In the genomic region with DNA sequence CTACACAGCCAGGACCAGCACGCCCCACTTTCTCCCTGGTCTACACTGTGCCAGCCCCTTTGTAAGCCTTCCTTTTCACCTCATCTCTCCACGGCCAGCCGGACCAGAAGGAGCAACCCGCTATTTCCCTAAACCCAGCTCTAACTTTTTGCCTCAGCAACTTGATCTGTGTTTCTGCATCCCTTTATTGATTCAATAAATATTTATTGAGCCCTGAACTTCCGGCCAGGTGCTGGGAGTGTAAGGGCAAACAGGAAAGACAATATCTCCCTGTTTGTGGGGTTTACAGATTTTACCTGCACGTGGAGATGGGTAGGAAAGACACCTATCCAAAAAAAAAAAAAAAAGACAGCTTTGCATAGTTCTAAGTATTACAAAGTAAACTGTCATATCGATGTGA, we compare ENCODE assay signal across 25 mouse cellular contexts. TPM values are rescaled to one million over a fixed set of nuclear protein-coding genes. Genes with fewer than 3 reads are reported as not detected.
DNase-seq lines count a peak whose midpoint lies in the region; ATAC-seq and TF ChIP-seq lines count a peak whose summit lies in the region.
"Had no signal": no experiment of that assay in that cellular context is flagged by ENCODE, and none has a peak within 500 bp of the region (broad histone marks: within the 10 kb centered on the region; RNA-seq: fewer than 3 reads in every experiment).

No protein-coding gene starts in this region.

- H3K36me3 ChIP-seq in embryonic facial prominence, embryonic 13.5 days = no peaks in the 10 kb centered on the region
- no peaks in the 10 kb centered on the region for H3K36me3 ChIP-seq in embryonic facial prominence, embryonic 10.5 days (replicated peaks)
- H3K36me3 ChIP-seq in limb, embryonic 13.5 days = no peaks in the 10 kb centered on the region
- no peaks in the 10 kb centered on the region for H3K36me3 ChIP-seq in liver, postnatal 0 days (replicated peaks; ENCODE audit: insufficient read depth, low read length)
- H3K36me3 ChIP-seq: heart, embryonic 12.5 days; limb, embryonic 15.5 days; midbrain, embryonic 15.5 days; neural tube, embryonic 13.5 days had no signal

- H3K9ac ChIP-seq in embryonic facial prominence, embryonic 13.5 days = peak overlapping the region; percentile 54; the same call in 1 of the 2 replicates
- H3K9ac ChIP-seq in limb, embryonic 13.5 days = no peak overlapping the region
- no peak overlapping the region for H3K9ac ChIP-seq in liver, postnatal 0 days (replicated peaks)
- H3K9ac ChIP-seq: hindbrain, embryonic 14.5 days; limb, embryonic 15.5 days; midbrain, embryonic 15.5 days had no signal

- WGBS in embryonic facial prominence, embryonic 13.5 days = 66% methylated on average over 7 of the region's 7 CpGs
- 66% methylated on average over 7 of the region's 7 CpGs for WGBS in embryonic facial prominence, embryonic 10.5 days
- 35% methylated on average over 7 of the region's 7 CpGs for WGBS in limb, embryonic 13.5 days
- 60% methylated on average over 7 of the region's 7 CpGs for WGBS in liver, postnatal 0 days (ENCODE audit: insufficient replicate concordance)

- TF ChIP-seq CTCF in layer of hippocampus, adult 2 months (conservative IDR thresholded peaks at IDR 0.05) = no peak
- no peak for TF ChIP-seq CTCF in liver, postnatal 0 days (IDR thresholded peaks at IDR 0.05; ENCODE audit: low read depth)

- peaks cover 20% of the 10 kb centered on the region for H3K4me1 ChIP-seq in embryonic facial prominence, embryonic 13.5 days
- peaks cover 52% of the 10 kb centered on the region for H3K4me1 ChIP-seq in embryonic facial prominence, embryonic 10.5 days
- peaks cover 49% of the 10 kb centered on the region for H3K4me1 ChIP-seq in limb, embryonic 13.5 days
- H3K4me1 ChIP-seq in liver, postnatal 0 days (ENCODE audit: insufficient read depth) = peaks cover 19% of the 10 kb centered on the region; the same call in 1 of the 2 replicates

- H3K4me2 ChIP-seq in embryonic facial prominence, embryonic 13.5 days = no peak overlapping the region
- H3K4me2 ChIP-seq in limb, embryonic 13.5 days (replicated peaks) = peak overlapping the region; percentile 34; the same call in 1 of the 2 replicates
- peak overlapping the region; percentile 38 for H3K4me2 ChIP-seq in liver, postnatal 0 days (ENCODE audit: low read depth, low read length)
- H3K4me2 ChIP-seq: hindbrain, embryonic 14.5 days; limb, embryonic 15.5 days had no signal

- no peaks in the 10 kb centered on the region for H3K9me3 ChIP-seq in embryonic facial prominence, embryonic 13.5 days
- H3K9me3 ChIP-seq in embryonic facial prominence, embryonic 10.5 days = no peaks in the 10 kb centered on the region
- no peaks in the 10 kb centered on the region for H3K9me3 ChIP-seq in limb, embryonic 13.5 days
- no peaks in the 10 kb centered on the region for H3K9me3 ChIP-seq in liver, postnatal 0 days (ENCODE audit: low read length)
- H3K9me3 ChIP-seq: forebrain, embryonic 13.5 days; heart, embryonic 12.5 days; limb, embryonic 15.5 days; midbrain, embryonic 15.5 days; neural tube, embryonic 13.5 days had no signal

- ATAC-seq in embryonic facial prominence, embryonic 13.5 days (ENCODE audit: insufficient number of reproducible peaks, insufficient read depth, low FRiP score, low TSS enrichment, low read depth) = no peak
- no peak for ATAC-seq in limb, embryonic 13.5 days (ENCODE audit: low FRiP score, low read depth)
- ATAC-seq in liver, postnatal 0 days = peak; percentile 61
- ATAC-seq: forebrain, embryonic 13.5 days; intestine, postnatal 0 days; midbrain, embryonic 15.5 days had no signal

- no peak overlapping the region for H3K4me3 ChIP-seq in embryonic facial prominence, embryonic 13.5 days
- no peak overlapping the region for H3K4me3 ChIP-seq in embryonic facial prominence, embryonic 10.5 days
- no peak overlapping the region for H3K4me3 ChIP-seq in layer of hippocampus, adult 2 months
- H3K4me3 ChIP-seq in limb, embryonic 13.5 days = no peak overlapping the region
- no peak overlapping the region for H3K4me3 ChIP-seq in liver, postnatal 0 days (ENCODE audit: low read depth, low read length)
- H3K4me3 ChIP-seq: forebrain, embryonic 13.5 days; left cerebral cortex, adult 2 months; limb, embryonic 15.5 days; midbrain, embryonic 15.5 days had no signal

- DNase-seq in embryonic facial prominence, embryonic 10.5 days (ENCODE audit: low spot score) = no peak
- no peak for DNase-seq in layer of hippocampus, adult 2 months (ENCODE audit: low spot score in 2 of 2)
- no peak for DNase-seq in layer of hippocampus, postnatal 10 days (ENCODE audit: low spot score in 2 of 2)
- no peak for DNase-seq in liver, postnatal 0 days
- DNase-seq in adipocyte (ENCODE audit: low spot score) = no peak
- no peak for DNase-seq in ovary, adult 18-20 months (ENCODE audit: low spot score)
- DNase-seq: adrenal gland, postnatal 25 days; cerebellum, adult 11-12 months; cerebellum, postnatal 10 days; gastrocnemius, postnatal 25 days; kidney, postnatal 14 days; lung, postnatal 14 days; thymus, adult 2 months; thymus, postnatal 36 days had no signal

- TF ChIP-seq EP300 in liver, postnatal 0 days (IDR thresholded peaks at IDR 0.05; ENCODE audit: low read depth) = no peak

- H3K27me3 ChIP-seq in embryonic facial prominence, embryonic 13.5 days = 0 out of 2 replicates have a peak, but pooled peaks cover 5% of the 10 kb centered on the region
- peaks cover 6% of the 10 kb centered on the region for H3K27me3 ChIP-seq in embryonic facial prominence, embryonic 10.5 days (replicated peaks; ENCODE audit: low read depth, poor library complexity, severe bottlenecking)
- no peaks in the 10 kb centered on the region for H3K27me3 ChIP-seq in limb, embryonic 13.5 days
- H3K27me3 ChIP-seq in liver, postnatal 0 days (ENCODE audit: insufficient read depth, low read length) = no peaks in the 10 kb centered on the region
- H3K27me3 ChIP-seq: CH12.LX; forebrain, embryonic 13.5 days; heart, embryonic 12.5 days; limb, embryonic 15.5 days; midbrain, embryonic 15.5 days had no signal

- H3K27ac ChIP-seq in embryonic facial prominence, embryonic 13.5 days = no peak overlapping the region
- H3K27ac ChIP-seq in embryonic facial prominence, embryonic 10.5 days (replicated peaks) = no peak overlapping the region
- H3K27ac ChIP-seq in layer of hippocampus, adult 2 months = peak overlapping the region; percentile 29
- peak overlapping the region; percentile 59; the same call in 1 of the 2 replicates for H3K27ac ChIP-seq in limb, embryonic 13.5 days
- peak overlapping the region; percentile 66 for H3K27ac ChIP-seq in liver, postnatal 0 days (ENCODE audit: low read depth)
- H3K27ac ChIP-seq: forebrain, embryonic 13.5 days; hindbrain, embryonic 14.5 days; limb, embryonic 15.5 days; midbrain, embryonic 15.5 days; neural tube, embryonic 13.5 days had no signal

RNA-seq across cellular contexts. Expression of gene Zfp281, which starts 45.2 kb away (rescaled TPM):
- polyA plus RNA-seq in embryonic facial prominence, embryonic 13.5 days (2015; fragmentation: Nextera tagmentation; extraction: Ambion mirVana) = 25.6 and 26.8 TPM in 2 replicates
- 32.8 and 33.0 TPM in 2 replicates for polyA plus RNA-seq in embryonic facial prominence, embryonic 10.5 days (2016; fragmentation: Nextera tagmentation; extraction: Ambion mirVana)
- total RNA-seq in layer of hippocampus, adult 2 months (2021) = 10 to 100 TPM; 34.6 to 37.9 TPM
- total RNA-seq in layer of hippocampus, postnatal 10 days (2021) = 10 to 100 TPM; 26.5 to 28.9 TPM
- 26.2 and 27.3 TPM in 2 replicates for polyA plus RNA-seq in limb, embryonic 13.5 days (2015; fragmentation: Nextera tagmentation; extraction: Ambion mirVana)
- 7.2 TPM in 2 replicates for polyA plus RNA-seq in liver, postnatal 0 days (2015; fragmentation: Nextera tagmentation; extraction: Ambion mirVana)

Comparison
In these comparisons a context has a peak if more than half of its experiments do, and no peak if none do; other contexts are left out.
1. H3K27ac ChIP-seq: peak in layer of hippocampus, adult 2 months (single experiment), limb, embryonic 13.5 days (single experiment) and liver, postnatal 0 days (single experiment); none in embryonic facial prominence, embryonic 13.5 days (single experiment) and embryonic facial prominence, embryonic 10.5 days (single experiment).